Mouse (Mus musculus): ENCODE data around the gene R3hdm1.

R3hdm1 gene

DNA sequence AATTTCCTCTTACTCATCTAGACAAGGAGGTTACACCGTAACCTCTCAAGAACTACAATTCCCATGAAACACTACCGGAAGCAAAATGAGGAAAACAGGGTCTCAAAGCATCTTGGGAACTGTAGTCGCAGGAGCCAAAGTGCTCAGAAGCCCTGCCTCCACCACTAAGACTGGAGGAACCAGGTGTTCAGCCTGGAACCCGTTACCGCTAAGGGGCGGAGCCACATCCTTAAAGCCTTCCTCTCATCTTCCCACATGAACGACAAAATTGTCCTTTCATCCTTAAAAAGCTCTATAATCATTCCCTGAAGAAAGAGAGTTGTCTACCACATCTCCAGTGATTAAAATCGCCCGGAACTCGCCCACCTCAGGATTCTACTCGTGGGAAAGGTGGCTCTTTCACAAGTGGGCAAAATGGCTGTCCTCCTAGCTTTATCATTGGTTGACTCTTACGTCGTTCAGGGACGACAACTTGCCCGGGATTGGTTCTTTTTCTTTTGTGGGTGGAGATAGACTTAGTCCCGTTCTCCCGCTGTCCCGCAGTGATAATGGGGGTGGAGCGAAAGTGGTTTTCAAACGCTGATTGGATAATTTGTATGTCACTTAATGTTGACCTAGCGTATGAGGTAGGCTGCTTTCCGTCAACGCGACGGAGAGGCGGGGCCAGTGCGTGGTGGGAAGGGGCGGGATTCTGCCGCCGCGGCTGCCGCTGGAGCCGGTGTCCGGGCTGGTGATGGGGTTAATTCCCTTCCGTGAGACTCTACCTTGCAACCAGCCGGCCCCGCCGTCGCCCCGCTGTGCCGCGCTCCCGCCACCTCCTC is at the start of gene R3hdm1, which contains the start of gene Zranb3:
TSS of gene R3hdm1 (plus strand) at position 661 of the 821 bp plus-strand sequence.
TSS of gene Zranb3 (minus strand) at position 407 of the 821 bp plus-strand sequence.
- DNase-seq (ENCODE audit: low read depth, low spot score), result peak; percentile 98

GRCm38 (mm10) chr1:128057269-128057668 is 45.8 kb upstream of the R3hdm1 start:
- no peak for DNase-seq (ENCODE audit: low read depth, low spot score)

GRCm38 (mm10) chr1:128058625-128059024 is 44.5 kb upstream of the R3hdm1 start:
- DNase-seq (ENCODE audit: low read depth, low spot score), result no peak

DNA sequence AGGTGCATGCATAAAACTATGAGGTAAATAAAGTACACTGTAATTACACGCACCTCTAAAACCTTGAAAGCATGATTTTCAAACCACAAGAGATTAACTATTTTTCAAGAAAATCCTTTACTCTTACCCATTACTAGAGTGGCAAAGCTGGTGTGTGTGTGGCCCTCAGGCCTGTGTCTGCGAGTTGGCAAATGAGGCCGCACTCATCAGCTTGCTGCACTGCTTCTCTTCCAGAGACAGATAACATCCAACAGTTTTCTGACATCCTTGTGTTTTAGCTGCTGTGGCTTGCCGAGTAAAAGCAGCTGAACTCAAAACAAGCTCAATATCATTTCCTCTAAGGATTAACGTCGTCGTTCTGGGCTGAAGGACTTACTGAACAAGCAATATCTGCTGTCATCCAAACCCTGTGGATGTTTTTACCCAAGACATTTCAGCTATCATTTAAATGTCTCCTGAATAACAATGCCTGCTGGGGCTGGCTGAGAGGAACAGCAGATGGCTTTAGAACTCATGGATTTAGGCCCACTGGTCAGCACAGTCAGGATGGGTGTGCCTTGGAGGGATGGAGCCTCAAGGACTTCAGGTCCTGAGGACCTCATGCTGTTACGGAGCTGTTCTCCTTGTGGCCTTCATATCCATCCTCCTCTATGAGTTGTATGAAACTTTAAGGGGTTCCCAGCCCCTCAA is 42.3 kb upstream of the R3hdm1 start:
- DNase-seq (ENCODE audit: low read depth, low spot score), result no peak

DNA sequence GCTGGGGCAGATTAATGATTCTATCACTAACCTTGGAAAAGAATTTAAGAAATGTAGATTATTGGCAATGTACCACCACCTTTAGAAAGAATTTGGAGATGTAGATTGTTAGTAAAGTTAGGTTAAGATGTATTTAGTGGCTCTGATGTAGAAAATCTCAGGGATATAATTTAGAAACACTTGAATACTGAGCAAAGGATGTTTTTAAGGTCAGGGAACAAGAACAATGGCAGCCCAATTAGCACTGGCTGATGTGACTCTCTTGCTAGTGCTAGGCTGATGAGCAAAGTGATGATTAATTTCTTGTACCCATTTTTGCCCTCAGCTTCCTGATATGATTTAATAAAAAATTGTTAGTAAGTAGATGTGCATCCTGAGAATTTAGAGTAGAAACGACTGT is 41.7 kb upstream of the R3hdm1 start:
- no peak for DNase-seq (ENCODE audit: low read depth, low spot score)

DNA sequence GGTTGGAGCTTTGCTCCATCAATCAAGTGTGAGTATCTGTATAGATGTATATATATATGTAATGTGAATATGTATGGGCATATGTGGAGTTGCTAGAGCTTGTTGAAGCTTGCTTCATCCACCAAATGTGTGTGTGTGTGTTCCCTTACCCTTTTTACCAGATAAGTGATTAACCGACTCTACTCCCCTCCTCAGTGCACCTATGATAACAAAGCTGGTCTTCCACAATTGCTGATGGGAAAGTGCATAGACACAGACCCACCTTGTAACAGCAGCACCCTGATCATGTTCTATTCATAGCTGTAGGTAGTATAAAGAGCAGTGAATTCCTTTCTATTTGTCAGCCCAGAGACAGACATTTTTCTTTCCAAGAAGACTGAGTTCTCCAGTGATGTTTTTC is 40.9 kb upstream of the R3hdm1 start:
- DNase-seq (ENCODE audit: low read depth, low spot score), result no peak

DNA sequence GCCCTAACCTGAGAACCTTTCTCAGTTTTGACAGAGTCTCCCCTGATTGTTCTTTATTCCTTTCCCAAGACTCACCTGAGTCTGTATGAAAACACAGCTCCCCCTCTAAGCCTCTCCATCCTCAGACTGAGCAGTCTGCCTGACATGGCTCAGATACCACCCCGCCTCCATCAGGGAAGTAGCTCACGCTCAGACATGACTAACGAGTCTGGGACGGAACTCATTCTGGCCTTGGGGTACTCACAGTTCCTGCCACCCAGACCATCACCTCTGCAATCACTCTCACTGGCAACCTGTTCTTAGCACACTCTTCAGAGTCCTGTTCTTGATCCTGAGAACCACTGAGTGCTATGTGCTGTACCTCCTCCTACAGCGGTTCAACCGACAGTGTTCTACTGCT is 38.4 kb upstream of the R3hdm1 start:
- no peak for DNase-seq (ENCODE audit: low read depth, low spot score)

GRCm38 (mm10) chr1:128068945-128069397 is 34.1 kb upstream of the R3hdm1 start:
- no peak for DNase-seq (ENCODE audit: low read depth, low spot score)

GRCm38 (mm10) chr1:128070003-128070402 is 33.1 kb upstream of the R3hdm1 start:
- no peak for DNase-seq (ENCODE audit: low read depth, low spot score)

DNA sequence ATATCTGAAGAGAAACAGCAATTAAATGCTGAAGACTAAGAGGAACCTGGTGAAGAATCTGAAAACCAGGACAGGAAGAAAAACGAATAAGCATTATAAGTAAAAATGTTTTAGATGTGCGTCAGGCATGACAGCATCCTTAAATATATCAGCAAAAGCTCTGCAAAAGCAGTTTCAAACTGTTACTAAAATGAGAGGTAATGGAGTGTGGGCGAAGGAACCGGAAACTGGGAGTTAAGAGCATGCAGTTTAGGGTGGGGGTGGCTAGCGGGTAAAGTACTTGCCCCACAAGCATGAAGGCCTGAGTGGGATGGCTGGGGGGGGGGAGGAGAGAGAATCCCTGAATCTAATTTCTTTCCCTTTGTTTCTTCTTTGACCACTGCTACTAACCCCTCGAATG is 30.1 kb upstream of the R3hdm1 start:
- no peak for DNase-seq (ENCODE audit: low read depth, low spot score)

GRCm38 (mm10) chr1:128076791-128077479 is 26.2 kb upstream of the R3hdm1 start:
- DNase-seq (ENCODE audit: low read depth, low spot score), result no peak

DNA sequence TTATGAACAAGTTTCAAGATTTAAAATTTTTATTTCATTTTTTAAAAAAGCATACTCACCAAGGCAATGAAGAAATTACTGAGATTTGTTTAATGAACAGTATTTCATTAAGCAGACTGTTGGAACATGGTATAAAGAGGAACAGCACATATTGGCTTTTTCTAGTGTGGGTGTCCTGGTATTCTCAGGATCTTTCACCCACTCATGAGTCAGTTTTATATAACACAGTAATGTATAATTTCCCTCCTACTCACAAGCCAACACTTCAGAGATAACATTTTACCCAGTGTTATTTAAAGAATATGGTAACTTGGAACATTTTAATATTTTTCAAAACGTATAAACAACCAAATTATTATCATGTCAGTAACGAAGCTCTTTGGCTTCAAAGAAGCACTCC is 25.3 kb upstream of the R3hdm1 start:
- no peak for DNase-seq (ENCODE audit: low read depth, low spot score)

DNA sequence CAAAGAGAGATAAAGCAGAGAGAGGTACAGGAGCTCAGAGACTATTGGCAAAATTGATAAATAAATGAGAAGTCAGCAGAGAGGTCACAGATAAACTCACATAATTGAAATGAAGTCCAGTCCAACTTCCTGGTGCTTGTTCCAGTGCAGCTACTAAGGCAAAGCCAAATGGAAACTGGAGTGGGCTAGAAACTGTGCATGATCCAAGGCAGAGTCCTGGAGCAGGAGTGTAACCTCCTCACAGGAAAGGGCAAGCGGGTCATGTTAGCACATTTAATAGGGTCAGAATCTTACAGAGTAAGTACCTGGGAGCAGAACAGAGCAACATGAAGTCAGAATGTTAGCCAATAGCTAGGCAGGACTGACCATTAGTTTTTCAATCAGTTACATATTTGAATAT is 24.5 kb upstream of the R3hdm1 start:
- no peak for DNase-seq (ENCODE audit: low read depth, low spot score)

DNA sequence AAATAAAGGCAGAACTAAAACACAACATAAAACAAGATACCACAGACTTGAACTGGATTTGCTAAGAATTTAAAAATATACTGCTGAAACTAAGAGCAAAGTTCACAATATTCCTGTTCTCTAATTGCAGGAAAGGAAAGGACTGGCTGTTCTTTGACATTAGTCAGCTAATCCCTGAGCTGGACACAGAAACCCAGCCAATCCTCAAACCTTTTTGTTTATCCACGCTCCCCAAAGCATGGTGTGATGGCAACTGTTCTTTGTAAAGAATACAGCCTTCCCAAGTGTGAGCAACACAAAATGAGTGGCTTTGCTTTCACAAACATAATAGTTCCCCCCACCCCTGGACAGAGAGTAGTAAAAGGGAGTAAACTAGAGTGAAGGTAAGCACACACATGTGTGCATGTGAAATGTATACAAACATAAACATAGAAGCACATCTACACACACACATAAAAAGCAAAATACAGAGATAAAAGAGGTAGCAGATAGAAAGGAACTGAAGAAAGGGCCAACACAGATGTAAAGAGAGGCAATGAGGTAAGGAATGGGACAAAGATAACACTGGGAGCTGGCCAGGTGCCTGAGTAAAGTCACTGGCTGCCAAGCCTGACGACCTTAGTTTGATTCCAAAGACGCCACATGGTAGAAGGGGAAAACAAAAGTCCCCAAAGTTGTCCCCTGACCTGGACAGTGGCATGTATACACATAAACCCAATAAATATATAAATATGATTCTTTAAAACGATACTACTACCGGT is 22.0 kb upstream of the R3hdm1 start:
- DNase-seq (ENCODE audit: low read depth, low spot score), result no peak

GRCm38 (mm10) chr1:128081873-128082272 is 21.2 kb upstream of the R3hdm1 start:
- no peak for DNase-seq (ENCODE audit: low read depth, low spot score)

DNA sequence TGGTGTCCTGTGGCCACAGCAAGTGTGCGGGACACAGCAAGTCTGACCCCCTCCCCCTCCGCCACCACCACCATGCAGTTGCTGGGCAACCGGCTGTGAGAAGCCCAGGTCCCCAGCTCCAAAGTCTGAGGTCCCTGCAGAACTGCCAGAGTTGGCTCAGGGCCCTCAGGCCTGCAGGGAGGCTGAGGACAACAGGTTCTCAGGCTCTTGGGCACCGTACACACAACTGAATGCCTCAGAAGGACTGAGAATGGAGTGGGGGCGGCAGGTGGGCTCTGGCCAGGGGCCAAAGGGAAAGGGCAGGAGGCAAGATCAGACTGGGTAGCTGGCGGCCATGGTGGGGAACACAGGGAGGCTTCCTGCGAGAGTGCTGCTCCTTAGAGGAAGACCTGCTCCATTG is 20.3 kb upstream of the R3hdm1 start:
- DNase-seq (ENCODE audit: low read depth, low spot score), result no peak

GRCm38 (mm10) chr1:128094686-128095085 is 8.4 kb upstream of the R3hdm1 start:
- DNase-seq (ENCODE audit: low read depth, low spot score), result no peak

GRCm38 (mm10) chr1:128098309-128098708 is 4.8 kb upstream of the R3hdm1 start:
- no peak for DNase-seq (ENCODE audit: low read depth, low spot score)

GRCm38 (mm10) chr1:128102251-128102640 is 855 bp upstream of the R3hdm1 start:
- no peak for DNase-seq (ENCODE audit: low read depth, low spot score)

GRCm38 (mm10) chr1:128103520-128104088 is 503 bp downstream of the R3hdm1 start:
- peak; percentile 44 for DNase-seq (ENCODE audit: low read depth, low spot score)

GRCm38 (mm10) chr1:128120913-128121627 is 18.0 kb downstream of the R3hdm1 start:
- no peak for DNase-seq (ENCODE audit: low read depth, low spot score)
